Mouse (Mus musculus): ENCODE results near the gene Pkp1. TPM values are rescaled to one million over a fixed set of nuclear protein-coding genes. Genes with fewer than 3 reads are reported as not detected.

Gene Pkp1
- polyA plus RNA-seq, 1 experiment from 2014 or later, result 5.7 TPM

GRCm38 (mm10) chr1:135861091-135861490 is 57.9 kb downstream of the Pkp1 start:
- Histone ChIP-seq H3K27me3 (ENCODE audit: control insufficient read depth, insufficient read depth, low read length) (no peaks in the 10 kb centered on the region), H3K27ac (ENCODE audit: low read length) (no peak overlapping the region), H3K36me3 (ENCODE audit: control insufficient read depth, insufficient read depth, low read length) (no peaks in the 10 kb centered on the region), H3K9me3 (ENCODE audit: control insufficient read depth, low read depth, low read length) (no peaks in the 10 kb centered on the region), H3K9ac (replicated peaks; ENCODE audit: low read depth, low read length) (no peak overlapping the region), H3K4me1 (ENCODE audit: control insufficient read depth, insufficient read depth, low read length) (no peaks in the 10 kb centered on the region), H3K4me2 (replicated peaks; ENCODE audit: low read depth, low read length) (no peak overlapping the region), H3K4me3 (ENCODE audit: low read depth, low read length) (no peak overlapping the region)
- 78% methylated on average over 4 of the region's 5 CpGs for WGBS
- ATAC-seq (ENCODE audit: insufficient number of reproducible peaks, insufficient read depth, low FRiP score, low read depth), result no peak

- H3K4me2 ChIP-seq (replicated peaks; ENCODE audit: low read depth, low read length), result no peak overlapping the region
- H3K4me1 ChIP-seq (ENCODE audit: control insufficient read depth, insufficient read depth, low read length), result no peaks in the 10 kb centered on the region
- no peaks in the 10 kb centered on the region for H3K9me3 ChIP-seq (ENCODE audit: control insufficient read depth, low read depth, low read length)
- H3K9ac ChIP-seq (replicated peaks; ENCODE audit: low read depth, low read length), result no peak overlapping the region
- H3K27ac ChIP-seq (ENCODE audit: low read length), result no peak overlapping the region
- no peaks in the 10 kb centered on the region for H3K36me3 ChIP-seq (ENCODE audit: control insufficient read depth, insufficient read depth, low read length)
- 84% methylated on average over 7 of the region's 7 CpGs for WGBS
- no peaks in the 10 kb centered on the region for H3K27me3 ChIP-seq (ENCODE audit: control insufficient read depth, insufficient read depth, low read length)
- no peak for ATAC-seq (ENCODE audit: insufficient number of reproducible peaks, insufficient read depth, low FRiP score, low read depth)
- H3K4me3 ChIP-seq (ENCODE audit: low read depth, low read length), result no peak overlapping the region
These were observed 60.5 kb downstream of the Pkp1 start for GRCm38 (mm10) chr1:135858533-135858932.

- Histone ChIP-seq H3K27me3 (ENCODE audit: control insufficient read depth, insufficient read depth, low read length) (no peaks in the 10 kb centered on the region), H3K9ac (replicated peaks; ENCODE audit: low read depth, low read length) (no peak overlapping the region), H3K4me1 (ENCODE audit: control insufficient read depth, insufficient read depth, low read length) (no peaks in the 10 kb centered on the region), H3K9me3 (ENCODE audit: control insufficient read depth, low read depth, low read length) (no peaks in the 10 kb centered on the region), H3K4me3 (ENCODE audit: low read depth, low read length) (no peak overlapping the region), H3K4me2 (replicated peaks; ENCODE audit: low read depth, low read length) (no peak overlapping the region), H3K36me3 (ENCODE audit: control insufficient read depth, insufficient read depth, low read length) (no peaks in the 10 kb centered on the region), H3K27ac (ENCODE audit: low read length) (no peak overlapping the region)
- ATAC-seq (ENCODE audit: insufficient number of reproducible peaks, insufficient read depth, low FRiP score, low read depth), result 0 out of 2 replicates have a peak, but pooled peaks have one; percentile 24
- 49% methylated on average over 11 of the region's 11 CpGs for WGBS
These were observed 61.8 kb downstream of the Pkp1 start for GRCm38 (mm10) chr1:135857137-135857775.

- Histone ChIP-seq H3K36me3 (ENCODE audit: control insufficient read depth, insufficient read depth, low read length) (no peaks in the 10 kb centered on the region), H3K4me2 (replicated peaks; ENCODE audit: low read depth, low read length) (no peak overlapping the region), H3K27me3 (ENCODE audit: control insufficient read depth, insufficient read depth, low read length) (no peaks in the 10 kb centered on the region), H3K4me1 (ENCODE audit: control insufficient read depth, insufficient read depth, low read length) (no peaks in the 10 kb centered on the region), H3K27ac (ENCODE audit: low read length) (no peak overlapping the region), H3K9ac (replicated peaks; ENCODE audit: low read depth, low read length) (no peak overlapping the region), H3K4me3 (ENCODE audit: low read depth, low read length) (no peak overlapping the region), H3K9me3 (ENCODE audit: control insufficient read depth, low read depth, low read length) (no peaks in the 10 kb centered on the region)
- no peak for ATAC-seq (ENCODE audit: insufficient number of reproducible peaks, insufficient read depth, low FRiP score, low read depth)
- 59% methylated on average over 4 of the region's 4 CpGs for WGBS
These were observed 62.9 kb downstream of the Pkp1 start for GRCm38 (mm10) chr1:135856070-135856469.

- ATAC-seq (ENCODE audit: insufficient number of reproducible peaks, insufficient read depth, low FRiP score, low read depth), result no peak
- H3K9me3 ChIP-seq (ENCODE audit: control insufficient read depth, low read depth, low read length), result no peaks in the 10 kb centered on the region
- no peaks in the 10 kb centered on the region for H3K27me3 ChIP-seq (ENCODE audit: control insufficient read depth, insufficient read depth, low read length)
- H3K27ac ChIP-seq (ENCODE audit: low read length), result no peak overlapping the region
- H3K4me2 ChIP-seq (replicated peaks; ENCODE audit: low read depth, low read length), result no peak overlapping the region
- H3K4me3 ChIP-seq (ENCODE audit: low read depth, low read length), result no peak overlapping the region
- H3K36me3 ChIP-seq (ENCODE audit: control insufficient read depth, insufficient read depth, low read length), result no peaks in the 10 kb centered on the region
- no peaks in the 10 kb centered on the region for H3K4me1 ChIP-seq (ENCODE audit: control insufficient read depth, insufficient read depth, low read length)
- WGBS, result 100% methylated on average over 1 of the region's 1 CpGs
- H3K9ac ChIP-seq (replicated peaks; ENCODE audit: low read depth, low read length), result no peak overlapping the region
These were observed 63.7 kb downstream of the Pkp1 start for GRCm38 (mm10) chr1:135855344-135855687.

GRCm38 (mm10) chr1:135854591-135855343 is 64.2 kb downstream of the Pkp1 start:
- H3K4me2 ChIP-seq (replicated peaks; ENCODE audit: low read depth, low read length), result no peak overlapping the region
- H3K36me3 ChIP-seq (ENCODE audit: control insufficient read depth, insufficient read depth, low read length), result no peaks in the 10 kb centered on the region
- whole genome bisulfite sequencing, result 84% methylated on average over 6 of the region's 6 CpGs
- no peaks in the 10 kb centered on the region for H3K9me3 ChIP-seq (ENCODE audit: control insufficient read depth, low read depth, low read length)
- no peaks in the 10 kb centered on the region for H3K27me3 ChIP-seq (ENCODE audit: control insufficient read depth, insufficient read depth, low read length)
- ATAC-seq (ENCODE audit: insufficient number of reproducible peaks, insufficient read depth, low FRiP score, low read depth), result no peak
- no peaks in the 10 kb centered on the region for H3K4me1 ChIP-seq (ENCODE audit: control insufficient read depth, insufficient read depth, low read length)
- H3K4me3 ChIP-seq (ENCODE audit: low read depth, low read length), result no peak overlapping the region
- no peak overlapping the region for H3K27ac ChIP-seq (ENCODE audit: low read length)
- H3K9ac ChIP-seq (replicated peaks; ENCODE audit: low read depth, low read length), result no peak overlapping the region

GRCm38 (mm10) chr1:135853200-135853599 is 65.8 kb downstream of the Pkp1 start:
- 81% methylated on average over 4 of the region's 4 CpGs for WGBS
- Histone ChIP-seq H3K4me2 (replicated peaks; ENCODE audit: low read depth, low read length) (no peak overlapping the region), H3K9me3 (ENCODE audit: control insufficient read depth, low read depth, low read length) (no peaks in the 10 kb centered on the region), H3K27ac (ENCODE audit: low read length) (no peak overlapping the region), H3K9ac (replicated peaks; ENCODE audit: low read depth, low read length) (no peak overlapping the region), H3K36me3 (ENCODE audit: control insufficient read depth, insufficient read depth, low read length) (no peaks in the 10 kb centered on the region), H3K4me3 (ENCODE audit: low read depth, low read length) (no peak overlapping the region), H3K4me1 (ENCODE audit: control insufficient read depth, insufficient read depth, low read length) (no peaks in the 10 kb centered on the region), H3K27me3 (ENCODE audit: control insufficient read depth, insufficient read depth, low read length) (no peaks in the 10 kb centered on the region)
- no peak for ATAC-seq (ENCODE audit: insufficient number of reproducible peaks, insufficient read depth, low FRiP score, low read depth)

GRCm38 (mm10) chr1:135852044-135852756 is 66.8 kb downstream of the Pkp1 start:
- H3K4me3 ChIP-seq (ENCODE audit: low read depth, low read length), result no peak overlapping the region
- no peaks in the 10 kb centered on the region for H3K9me3 ChIP-seq (ENCODE audit: control insufficient read depth, low read depth, low read length)
- no peaks in the 10 kb centered on the region for H3K36me3 ChIP-seq (ENCODE audit: control insufficient read depth, insufficient read depth, low read length)
- H3K27me3 ChIP-seq (ENCODE audit: control insufficient read depth, insufficient read depth, low read length), result no peaks in the 10 kb centered on the region
- ATAC-seq (ENCODE audit: insufficient number of reproducible peaks, insufficient read depth, low FRiP score, low read depth), result peak; percentile 72
- peak overlapping the region; percentile 29; the same call in 1 of the 2 replicates for H3K27ac ChIP-seq (ENCODE audit: low read length)
- WGBS, result 61% methylated on average over 13 of the region's 13 CpGs
- no peak overlapping the region for H3K4me2 ChIP-seq (replicated peaks; ENCODE audit: low read depth, low read length)
- no peak overlapping the region for H3K9ac ChIP-seq (replicated peaks; ENCODE audit: low read depth, low read length)
- no peaks in the 10 kb centered on the region for H3K4me1 ChIP-seq (ENCODE audit: control insufficient read depth, insufficient read depth, low read length)
